Mouse (Mus musculus) ZHBTc4 (cell line): ENCODE results near the gene Pakap.
A peak's percentile ranks its signal among the peaks of the same experiment; 100 is the strongest.

Experiments used
- DNase-seq: peaks from one replicate; pipeline ENCODE4 v3.0.0-alpha.2; 2011; ENCODE audit warnings: low read depth, low spot score

The Pakap gene

DNA sequence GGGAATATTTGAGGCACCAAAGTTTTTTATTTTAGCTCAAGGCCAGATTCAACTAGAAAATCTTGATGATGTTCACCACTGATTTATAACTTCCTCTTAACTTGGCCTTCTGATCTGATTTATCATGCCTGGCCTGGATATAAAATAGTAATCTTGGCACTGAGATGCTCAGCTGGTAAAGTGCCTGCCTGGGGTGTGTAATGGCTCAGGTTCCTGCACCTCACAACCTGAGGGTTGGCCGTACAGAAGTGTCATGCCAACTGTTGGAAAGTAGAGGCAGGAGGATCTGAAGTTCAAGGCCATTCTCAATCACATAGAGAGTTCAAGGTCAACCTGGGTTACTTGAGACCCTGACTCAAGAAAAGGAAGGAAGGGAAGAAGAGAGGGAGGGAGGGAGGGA, 57.3 kb downstream of the Pakap start:
- no peak for DNase-seq

DNA sequence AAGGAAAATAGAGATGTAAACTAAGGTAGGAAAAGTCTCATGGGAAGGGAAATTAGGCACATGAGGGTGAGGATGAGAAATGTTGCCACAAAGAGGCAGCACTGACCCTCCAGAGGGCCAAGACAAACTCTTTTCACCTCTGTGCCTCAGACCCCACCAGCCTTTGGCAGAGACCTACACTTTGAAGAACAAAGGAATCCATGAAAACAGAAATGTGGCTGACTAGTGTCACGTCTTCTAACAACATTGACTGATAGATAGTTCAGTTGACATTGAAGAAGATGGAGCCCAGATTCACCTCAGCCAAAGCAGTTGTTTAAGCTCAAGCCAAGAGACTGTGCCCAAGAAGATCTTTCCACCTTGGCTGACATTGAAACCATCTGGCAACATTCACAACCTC, 57.8 kb downstream of the Pakap start:
- no peak for DNase-seq

DNA sequence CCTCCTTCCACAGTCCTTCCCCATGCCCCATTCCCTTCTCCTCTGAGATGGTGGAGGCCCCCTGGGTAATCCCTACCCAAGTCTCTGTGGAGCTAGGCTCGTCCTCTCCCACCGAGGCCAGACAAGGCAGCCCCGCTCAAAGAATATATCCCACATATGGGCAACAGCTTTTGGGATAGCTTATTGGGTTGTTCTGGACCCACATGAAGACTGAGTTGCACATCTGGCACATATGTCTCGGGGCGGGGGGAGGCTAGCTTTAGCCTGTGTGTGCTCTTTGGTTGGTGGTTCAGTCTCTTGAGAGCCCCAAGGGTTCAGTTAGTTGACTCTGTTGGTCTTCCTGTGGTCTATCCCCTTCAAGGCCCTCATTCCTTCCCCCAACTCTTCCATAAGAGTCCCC, 58.9 kb downstream of the Pakap start:
- no peak for DNase-seq

DNA sequence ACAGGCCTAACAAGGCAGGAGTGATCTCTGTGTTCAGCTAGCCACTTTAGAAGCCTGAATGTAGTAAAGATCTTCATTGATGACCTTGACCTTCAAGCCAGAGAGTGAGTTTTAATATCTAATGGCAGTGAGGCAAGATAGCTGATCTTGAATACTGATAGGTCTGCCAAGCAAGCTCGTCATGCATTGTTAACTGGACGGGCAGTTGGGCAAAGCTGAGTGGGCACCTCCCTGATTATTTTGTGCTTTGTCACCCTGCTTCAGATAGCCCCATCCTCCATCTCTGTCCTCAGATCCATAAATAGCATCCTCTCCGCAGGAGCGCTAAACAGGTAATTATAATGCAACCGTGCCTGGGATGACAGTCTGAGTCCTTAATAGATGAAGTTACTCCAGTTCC, 64.4 kb downstream of the Pakap start:
- DNase-seq: no peak

DNA sequence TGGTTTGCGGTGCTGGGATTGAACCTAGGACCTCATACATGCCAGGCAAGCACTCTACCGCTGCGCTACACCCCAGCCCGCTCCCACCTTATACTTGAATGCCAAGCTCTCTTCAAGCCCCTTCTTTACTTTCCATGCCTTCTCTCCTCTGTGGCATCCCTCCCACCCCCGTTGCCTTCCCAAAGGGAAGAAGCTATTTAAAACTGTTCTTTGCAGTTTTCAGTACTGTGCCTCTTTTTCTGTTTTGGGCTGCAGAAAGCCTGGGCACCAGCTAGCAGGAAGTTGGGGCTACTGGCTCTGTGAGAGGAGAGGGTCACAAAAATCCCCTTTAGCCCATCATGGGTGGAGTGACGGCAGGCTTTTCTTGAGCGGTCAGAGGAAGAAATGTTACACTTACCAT, 65.1 kb downstream of the Pakap start:
- no peak for DNase-seq

DNA sequence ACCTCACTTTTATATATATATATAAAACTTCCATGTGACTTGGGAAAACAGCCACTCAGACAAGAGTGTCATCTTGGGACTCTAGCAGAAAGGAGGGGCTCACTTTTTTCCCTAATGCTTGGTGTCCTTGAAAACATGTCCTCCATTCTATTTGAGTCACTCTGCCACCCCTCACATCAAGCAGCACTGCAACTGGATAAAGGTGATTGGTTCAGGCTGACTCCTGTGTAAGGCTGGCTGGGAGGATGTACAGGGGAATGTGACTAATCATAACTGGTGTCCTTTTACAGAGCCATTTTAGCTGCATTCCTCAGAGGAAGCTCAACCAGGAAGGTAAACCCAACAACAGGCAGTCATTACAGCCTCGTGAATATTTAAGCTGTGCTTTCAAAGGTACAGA, 67.0 kb downstream of the Pakap start:
- no peak for DNase-seq

DNA sequence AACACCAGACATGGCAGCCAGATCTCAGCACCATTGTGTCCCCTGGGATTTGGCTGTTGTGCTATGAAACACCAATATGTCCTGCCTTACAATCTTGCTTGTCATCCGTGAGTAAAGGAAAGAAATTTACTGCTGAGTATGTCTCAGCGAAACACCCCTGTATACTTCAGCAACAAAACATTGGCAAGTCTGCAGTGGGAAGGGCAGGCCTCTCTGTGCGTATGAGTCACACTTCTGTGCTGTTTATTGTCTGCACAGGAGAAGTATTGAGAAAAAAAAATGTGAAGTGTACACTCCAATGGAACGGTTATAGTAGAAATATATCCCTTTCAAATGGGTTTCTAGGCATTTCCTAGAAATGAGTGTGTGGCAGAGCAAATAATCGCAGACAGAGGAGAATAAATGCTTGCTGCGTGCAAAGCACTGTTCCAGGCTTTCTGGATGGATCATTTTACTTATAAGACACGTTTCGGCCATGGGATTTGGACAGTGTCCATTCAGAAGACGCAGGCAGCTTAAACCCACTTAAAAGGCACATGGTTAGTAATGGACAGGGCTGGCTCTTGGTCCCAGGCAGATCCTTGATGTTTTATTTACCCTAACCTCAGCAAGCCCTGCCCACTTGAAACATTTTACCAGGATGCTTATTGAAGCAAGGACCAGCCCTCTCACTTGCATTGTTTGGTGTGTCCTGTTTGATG, 69.0 kb downstream of the Pakap start:
- no peak for DNase-seq

DNA sequence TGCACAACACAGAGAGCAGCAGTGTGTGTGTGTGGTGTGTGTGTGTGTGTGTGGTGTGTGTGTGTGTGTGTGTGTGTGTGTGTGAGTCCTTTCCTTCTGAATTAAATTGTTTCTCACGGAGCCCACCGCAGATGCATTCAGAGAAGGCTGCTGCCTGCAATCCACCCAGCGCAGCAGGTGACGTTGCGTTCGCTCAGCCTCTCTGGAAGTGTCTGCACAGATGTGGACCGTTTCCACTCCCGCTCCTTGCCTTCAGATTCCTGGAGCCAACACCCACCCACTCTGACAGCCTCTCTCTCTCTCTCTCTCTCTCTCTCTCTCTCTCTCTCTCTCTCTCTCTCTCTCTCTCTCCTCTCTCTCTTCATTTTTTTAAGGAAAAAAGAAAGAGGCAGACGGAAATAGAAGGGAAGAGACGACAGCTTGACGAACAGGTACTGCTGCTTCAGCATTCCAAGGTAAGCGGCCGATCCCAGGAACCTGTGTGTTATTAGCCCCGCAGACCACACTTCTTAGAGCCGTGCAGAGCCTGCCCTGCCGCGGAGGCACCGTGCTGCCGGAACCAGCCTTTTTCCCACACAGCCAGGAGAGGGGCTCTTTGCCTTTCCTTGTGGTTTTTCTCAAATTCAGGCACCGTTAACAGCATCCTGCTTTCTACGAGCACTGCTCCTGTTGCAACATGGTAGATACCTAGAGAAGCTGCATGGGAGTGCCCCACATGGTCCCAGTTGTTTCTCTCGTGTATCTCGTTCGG, 69.8 kb downstream of the Pakap start:
- DNase-seq: peak; percentile 38

DNA sequence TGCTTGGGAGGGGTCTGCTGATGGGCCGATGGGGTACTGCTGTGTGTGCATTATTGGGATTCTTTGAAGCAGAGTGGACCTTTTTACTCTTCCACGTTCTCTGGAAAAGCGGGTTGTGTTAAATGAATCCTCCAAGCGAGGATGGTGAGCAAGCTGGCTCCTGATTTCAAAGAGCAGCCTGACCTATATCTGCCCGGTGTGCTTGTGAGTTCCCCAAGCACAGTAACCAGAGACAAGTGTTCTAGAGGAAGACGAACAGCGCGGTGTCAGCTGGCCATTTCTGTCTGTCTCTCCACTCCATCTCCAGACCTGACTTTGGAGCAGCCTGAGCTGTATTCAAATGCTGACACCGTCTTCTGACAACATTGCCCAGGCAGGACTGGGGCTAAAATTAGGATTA, 71.0 kb downstream of the Pakap start:
- no peak for DNase-seq

DNA sequence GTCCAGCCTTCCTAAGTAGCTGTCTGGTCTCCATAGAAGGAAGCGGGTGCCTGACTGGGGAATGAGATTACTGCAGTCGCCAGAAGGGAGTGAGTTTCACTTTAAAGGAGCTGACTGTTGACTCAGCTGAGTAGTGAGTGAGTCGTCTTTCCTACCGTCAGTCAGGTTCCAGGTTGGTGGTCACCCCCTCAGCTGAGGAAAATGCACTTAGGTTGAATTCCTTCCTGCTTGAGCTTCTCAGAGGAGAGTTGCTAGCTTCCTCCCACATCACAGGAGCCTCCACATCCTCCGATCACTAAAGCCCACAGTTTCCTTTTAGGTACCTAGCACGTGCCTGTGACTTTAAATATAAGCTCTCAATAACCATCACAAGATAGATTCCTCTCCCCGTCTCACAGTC, 72.2 kb downstream of the Pakap start:
- DNase-seq: no peak

DNA sequence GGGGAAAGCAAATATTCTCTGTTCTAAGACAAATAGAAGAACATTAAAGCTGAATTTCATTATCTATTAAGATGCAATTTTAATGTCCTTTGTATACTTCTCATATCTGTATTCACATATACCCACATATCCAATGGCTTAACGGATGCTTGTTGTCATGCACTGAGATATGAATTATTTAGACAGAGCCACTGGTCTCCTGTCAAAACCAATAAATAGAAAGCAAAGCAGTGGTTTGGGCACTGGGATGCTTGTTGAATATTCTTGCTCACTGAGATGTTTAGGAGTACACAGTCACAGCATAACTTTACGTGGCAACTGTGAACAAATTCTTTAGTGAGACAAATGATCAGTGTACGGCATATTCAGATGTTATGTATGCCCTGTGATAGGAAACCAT, 73.0 kb downstream of the Pakap start:
- DNase-seq: no peak

DNA sequence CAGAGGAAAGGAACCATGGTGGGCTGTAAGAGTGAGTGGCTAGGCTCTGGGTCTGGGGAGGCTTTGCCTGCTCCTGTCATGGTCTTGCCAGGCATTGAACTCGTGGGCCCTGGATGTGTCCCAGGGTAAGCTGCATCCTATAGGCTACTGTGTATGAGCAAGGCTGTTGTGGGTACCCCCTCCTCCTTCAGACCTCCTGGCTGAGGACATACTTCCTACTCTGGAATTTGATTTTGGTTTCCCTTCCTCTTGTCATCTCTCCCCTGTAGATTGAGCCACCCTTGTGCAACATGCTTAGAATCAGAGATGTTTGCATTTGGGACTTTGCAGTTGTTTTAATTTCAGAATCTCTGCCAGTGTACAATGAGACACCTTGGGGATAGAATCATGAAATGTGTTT, 83.0 kb downstream of the Pakap start:
- no peak for DNase-seq

DNA sequence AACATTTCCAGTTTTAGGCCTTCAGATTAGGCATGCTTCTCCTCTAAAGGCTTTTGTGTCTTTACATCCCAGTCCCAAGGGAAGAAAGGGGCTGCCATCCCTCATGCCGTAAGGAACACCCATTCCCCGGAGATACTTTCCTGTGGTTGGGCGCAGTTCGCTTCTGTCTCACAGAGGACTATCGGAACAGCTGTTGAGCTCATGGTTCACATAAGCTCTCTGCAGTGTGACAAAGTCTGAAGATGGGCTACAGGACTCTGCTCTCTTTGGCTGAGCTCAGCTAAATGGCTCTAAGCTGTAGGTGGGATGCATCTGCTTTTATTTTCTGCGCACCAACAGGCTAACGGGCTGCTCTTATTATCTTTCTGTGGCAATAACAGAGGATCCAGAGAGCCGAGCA, 83.6 kb downstream of the Pakap start:
- DNase-seq: no peak

DNA sequence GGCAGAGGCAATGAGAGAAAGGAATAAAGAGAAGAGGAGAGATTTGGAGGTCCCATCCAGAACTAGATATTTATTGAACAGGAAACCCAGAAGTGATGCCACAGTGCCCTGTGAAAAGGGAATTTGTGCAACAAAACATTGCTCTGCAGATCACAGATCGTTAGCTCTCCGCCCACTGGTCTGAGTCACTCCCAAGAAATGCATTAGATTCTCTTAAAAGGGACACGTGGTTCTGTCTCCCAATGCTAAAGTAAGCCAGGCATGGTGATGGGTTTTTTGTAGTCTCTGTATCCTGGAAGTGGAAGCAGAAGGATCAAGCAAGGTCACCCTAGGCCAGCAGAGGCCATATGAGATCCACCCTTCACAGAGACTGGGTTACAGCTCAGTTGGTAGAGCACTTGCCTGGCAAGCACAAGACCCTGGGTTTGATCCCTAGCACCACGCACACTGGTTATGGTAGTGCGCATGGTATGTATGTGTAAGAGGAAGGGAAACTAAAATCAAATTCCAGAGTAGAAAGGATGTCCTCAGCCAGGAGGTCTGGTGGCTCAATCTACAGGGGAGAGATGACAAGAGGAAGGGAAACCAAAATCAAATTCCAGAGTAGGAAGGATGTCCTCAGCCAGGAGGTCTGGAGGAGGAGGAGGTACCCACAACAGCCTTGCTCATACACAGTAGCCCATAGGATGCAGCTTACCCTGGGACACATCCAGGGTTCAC, 84.4 kb downstream of the Pakap start:
- DNase-seq: no peak

DNA sequence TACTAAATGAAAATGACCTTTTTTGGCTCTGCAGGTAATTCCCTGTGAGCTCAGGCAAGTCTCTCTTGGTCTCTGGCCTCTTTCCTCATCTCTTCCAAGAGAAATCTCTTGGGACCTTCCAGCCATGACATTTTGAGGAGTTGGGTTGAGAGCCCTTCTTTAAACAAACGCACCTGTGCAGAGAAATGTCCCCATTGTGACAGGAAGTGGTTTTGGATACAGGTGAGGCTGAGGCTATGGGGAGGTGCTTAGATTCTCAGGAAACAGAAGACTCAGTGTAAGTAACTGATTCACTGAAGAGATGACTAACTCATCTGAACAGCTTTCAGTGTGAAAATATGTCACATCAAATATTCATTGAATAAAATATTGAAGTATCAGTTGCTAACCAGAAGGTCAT, 88.0 kb downstream of the Pakap start:
- no peak for DNase-seq

DNA sequence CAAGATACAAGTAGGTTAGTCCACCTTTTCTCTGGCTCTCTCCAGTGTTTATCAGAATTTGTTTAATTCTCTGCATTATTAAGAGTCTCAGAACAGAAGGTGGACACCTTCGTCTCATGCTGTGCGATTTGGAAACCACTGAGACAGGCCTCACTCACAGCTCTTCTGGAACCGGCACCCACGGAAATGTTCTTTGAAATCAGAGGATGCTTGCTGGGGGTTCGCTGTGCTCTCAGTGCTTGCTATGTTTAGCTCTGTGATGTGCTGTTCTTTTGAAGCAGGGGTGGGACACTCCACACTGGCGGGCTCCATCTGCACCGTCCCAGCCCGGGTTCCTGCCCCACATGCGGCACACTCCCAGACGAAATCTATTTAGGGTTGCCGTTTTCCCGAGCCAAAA, 88.4 kb downstream of the Pakap start:
- DNase-seq: no peak

DNA sequence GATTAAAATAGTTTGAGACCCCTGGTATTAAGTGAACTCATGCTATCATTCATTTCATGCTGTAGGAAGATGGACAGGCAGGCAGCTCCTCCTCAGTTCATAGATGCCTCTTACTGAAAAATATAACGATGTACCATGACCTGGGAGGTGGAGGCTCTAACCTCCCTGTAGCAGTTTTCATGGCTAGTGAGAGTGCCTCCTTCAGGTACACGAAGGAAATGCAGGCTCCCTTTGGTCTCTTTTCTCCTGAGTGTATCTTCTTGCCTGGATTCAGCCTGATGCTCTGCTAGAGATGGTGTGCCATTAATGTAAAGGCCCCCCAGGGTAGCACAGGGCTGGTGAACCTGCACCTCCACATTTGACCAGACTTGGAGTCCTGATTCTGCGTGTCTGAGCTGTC, 88.9 kb downstream of the Pakap start:
- DNase-seq: peak; percentile 42

DNA sequence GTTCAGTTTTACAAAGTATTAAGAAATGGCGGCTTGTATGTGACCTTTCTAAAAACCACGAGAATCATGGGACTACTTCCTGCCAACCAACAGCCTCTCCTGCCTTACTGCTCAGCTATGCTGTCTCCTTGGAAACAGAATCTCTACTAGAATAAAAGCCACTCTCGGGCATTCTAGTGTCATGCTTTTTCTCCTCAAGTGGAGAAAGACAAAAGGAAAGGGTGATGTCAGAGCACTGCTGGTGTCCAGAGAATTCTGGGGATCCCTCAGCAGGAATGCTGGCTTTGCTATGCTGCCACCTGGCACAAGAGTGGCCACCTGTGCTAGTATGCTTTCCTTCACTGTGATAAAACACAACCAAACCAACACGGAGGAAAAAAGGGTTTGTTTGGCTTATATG, 92.5 kb downstream of the Pakap start:
- DNase-seq: peak; percentile 29

DNA sequence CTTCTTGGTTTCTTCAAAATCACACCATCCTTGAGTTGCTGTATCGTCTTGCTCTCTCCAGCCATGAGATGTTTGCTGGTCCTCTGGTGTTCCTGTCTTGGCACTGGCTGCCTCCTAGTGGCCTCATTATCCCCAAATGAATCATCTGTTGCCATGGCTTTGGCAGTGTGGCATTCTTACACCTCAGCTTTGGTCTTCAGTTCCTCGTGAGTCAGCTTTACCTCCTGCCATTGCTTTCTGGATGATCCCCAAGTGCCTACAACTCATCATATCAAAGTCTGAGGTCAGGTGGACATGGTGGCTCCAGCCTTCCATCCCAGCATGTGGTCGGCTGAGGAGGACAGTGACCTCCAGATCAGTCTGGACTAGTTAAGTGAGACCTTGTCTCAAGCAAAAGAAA, 98.1 kb downstream of the Pakap start:
- DNase-seq: no peak

DNA sequence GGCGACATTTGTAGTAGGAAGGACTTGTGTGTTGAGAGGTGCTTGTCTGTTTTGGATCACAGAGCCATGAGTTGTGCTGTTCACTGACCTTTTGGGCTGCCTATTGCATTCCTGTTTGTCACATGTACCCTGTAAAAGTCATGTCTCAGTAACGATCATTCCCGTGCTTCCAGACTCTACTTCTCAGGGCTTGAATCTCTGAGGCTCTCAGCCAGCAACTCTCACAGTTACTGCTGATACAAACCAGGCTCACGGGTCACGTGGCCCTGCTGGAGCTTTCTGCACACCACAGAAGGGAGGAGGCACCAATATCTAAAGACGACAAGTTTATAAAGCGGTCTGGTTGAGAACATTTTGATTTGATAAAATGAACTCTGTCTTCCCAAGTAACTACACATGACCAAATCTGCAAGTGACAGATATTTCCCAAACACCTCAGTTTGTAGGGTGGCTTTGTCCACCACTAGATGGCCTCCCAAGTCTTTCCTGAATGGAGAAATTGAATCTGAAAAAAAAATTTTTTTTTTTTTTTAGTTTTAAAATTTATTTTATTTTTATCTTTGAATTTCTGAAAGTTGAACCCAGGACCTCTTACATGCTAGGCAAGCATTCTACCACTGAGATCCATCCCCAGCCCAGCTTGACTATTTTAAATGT, 103.0 kb downstream of the Pakap start:
- DNase-seq: no peak

DNA sequence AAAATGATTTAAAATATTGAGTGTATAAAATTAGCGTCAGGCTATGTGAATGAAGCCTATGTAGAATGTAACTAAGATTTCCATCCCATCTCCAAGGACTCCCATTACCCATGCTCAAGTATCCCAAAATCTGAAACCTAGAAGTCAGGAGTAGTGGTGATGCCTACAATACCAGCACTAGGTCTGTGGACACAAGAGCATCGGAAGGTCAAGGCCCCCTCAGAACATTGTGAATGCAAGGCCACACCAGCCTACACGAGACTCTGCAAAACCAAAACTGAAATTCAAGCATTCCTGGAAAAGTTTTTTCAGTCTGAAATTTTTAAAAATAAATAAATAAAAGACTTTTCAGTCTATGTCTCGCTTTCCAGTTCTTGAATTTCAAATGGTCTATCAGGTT, 104.6 kb downstream of the Pakap start:
- DNase-seq: no peak
